Mouse (Mus musculus): Measurements from ENCODE around the gene 1700029H14Rik.

Gene 1700029H14Rik

GRCm38 (mm10) chr8:13504894-13505674 lies 57.2 kb downstream of the 1700029H14Rik start:
- DNase-seq (ENCODE audit: low spot score) = no peak

- DNase-seq (ENCODE audit: low spot score) = no peak
Observed at GRCm38 (mm10) chr8:13503936-13504606, 58.2 kb downstream of the 1700029H14Rik start.

- no peak for DNase-seq (ENCODE audit: low spot score)
Observed at GRCm38 (mm10) chr8:13501221-13501620, 61.0 kb downstream of the 1700029H14Rik start.
